Mouse (Mus musculus): ENCODE measurements at regions not wholly inside any gene's neighbourhood (a gene's known extent, or its start where the extent isn't known, plus 50 kb on each side); places are given as distances from the start of the nearest gene placed in this dataset.

DNA sequence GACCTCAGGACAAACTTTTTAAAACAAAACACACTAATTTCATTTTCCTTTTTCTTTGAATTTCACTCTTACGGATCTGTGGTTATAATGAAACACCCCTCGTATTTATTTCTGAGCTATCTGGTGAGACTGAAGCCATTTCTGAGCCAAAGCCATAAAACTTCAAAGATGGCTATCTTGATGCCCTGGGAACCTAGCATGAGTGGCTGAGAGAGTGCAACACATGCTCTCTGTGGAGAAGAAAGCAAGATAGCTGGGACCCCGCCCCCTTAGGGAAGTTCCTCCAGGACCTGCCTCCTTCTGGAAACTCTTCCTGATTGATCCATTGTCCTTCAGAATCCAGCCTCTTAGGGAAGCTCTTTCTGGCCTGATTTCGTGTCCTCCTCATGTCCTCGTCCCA is 57.6 kb upstream of the Myb start:
- no peak for DNase-seq

DNA sequence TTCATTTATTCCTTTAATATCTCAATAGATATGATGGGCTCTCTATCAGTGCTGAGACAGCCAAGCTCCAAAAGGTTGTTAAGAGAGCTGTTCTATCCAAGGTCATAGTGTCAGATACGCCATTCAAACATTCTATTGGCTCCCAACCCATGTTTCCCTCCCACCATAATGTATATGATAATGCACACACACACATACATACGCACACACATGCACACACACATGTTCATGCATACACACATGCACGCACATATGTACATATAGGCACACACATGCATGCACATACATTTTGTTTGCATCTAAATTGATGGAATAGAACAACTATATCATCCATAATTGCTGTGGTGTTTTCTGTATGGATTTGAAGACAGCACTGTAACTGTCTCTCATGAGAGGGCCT is 60.0 kb upstream of the Myb start:
- no peak for DNase-seq

GRCm38 (mm10) chr10:21221290-21221926 is 60.6 kb upstream of the Myb start:
- no peak for DNase-seq

- no peak for DNase-seq
Measured at GRCm38 (mm10) chr10:21222104-21223034, 61.6 kb upstream of the Myb start.

DNA sequence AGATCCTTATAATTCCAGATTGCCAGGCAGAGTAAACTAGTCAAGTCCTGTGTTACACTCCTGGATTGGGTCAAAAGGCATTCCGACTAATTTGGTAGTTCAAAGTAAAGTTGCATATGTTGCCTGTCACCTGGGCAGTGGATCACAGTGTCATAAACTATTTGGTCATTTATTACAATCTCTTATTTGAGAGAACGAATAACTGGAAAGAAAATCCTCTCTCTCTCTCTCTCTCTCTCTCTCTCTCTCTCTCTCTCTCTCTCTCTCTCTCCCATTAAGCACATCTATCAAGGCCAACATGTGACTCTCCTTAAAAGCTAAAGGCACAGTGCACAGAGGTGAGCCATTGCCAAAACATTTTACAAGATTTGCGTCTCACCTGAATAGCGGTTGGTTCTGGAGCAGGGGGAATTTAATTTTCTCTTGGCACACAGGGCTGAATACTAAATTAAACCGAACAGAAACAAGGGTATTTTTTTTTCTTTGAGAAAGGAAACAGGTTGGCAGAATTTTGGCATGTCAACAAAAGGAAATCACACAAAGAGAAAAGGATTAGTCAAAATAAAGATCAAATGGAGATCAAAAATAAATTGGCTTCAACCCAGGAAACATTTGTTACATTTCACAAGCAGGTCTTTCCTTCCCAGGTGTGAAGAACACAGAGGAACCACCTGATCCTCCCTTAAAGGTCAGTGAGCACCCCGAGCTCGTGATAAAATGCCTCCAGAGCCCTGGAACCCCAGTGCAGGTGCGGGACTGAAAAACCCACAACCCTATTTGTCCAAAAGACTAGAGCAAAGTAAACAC is 62.5 kb upstream of the Myb start:
- DNase-seq: no peak

DNA sequence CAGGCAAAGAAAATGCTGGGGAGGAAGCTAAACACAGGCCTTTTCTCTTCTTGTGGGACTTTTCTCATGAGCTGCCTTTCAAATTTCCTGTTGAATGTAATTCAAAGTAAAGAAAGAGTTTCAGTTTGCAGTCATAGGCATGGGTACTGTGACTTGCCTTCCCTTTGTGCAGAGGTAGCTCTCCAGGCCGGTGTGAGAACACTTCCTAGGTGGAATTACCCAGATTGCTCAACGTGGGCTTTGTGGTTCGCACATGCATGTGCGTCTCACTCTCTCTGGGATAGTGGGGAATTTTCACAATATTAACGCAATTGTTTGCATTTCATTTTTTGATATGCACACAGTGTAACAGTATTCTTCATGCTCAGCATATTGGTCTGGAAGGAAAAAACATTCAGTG is 63.4 kb upstream of the Myb start:
- DNase-seq: no peak

GRCm38 (mm10) chr10:21226210-21226609 is 65.4 kb upstream of the Myb start:
- no peak for DNase-seq

DNA sequence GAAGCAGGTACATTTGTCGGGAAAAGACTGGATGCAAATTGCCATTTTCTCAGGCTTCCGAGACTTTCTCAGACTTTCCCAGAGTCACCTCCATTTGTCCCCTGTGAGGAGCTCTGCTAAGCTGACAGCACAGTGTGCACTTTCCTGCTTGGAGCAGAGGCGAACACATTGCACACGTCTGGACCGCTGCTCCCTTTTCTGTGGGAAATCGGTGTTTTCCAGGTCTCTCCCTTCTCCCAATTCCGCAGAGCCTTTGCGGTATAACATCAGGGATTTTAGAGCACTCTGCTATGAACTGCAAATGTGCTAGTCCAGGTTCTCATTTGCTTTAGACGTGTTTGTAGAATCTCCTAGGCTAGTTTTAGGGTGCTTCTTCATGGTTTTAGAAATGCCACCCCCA is 67.0 kb upstream of the Myb start:
- DNase-seq: no peak

- DNase-seq: peak; percentile 79
Measured at GRCm38 (mm10) chr10:21228557-21228956, 67.2 kb upstream of the Hbs1l start.

- no peak for DNase-seq
Measured at GRCm38 (mm10) chr10:21235172-21235571, 60.6 kb upstream of the Hbs1l start.

GRCm38 (mm10) chr10:21237000-21237399 is 58.8 kb upstream of the Hbs1l start:
- DNase-seq: no peak

- no peak for DNase-seq
Measured at GRCm38 (mm10) chr10:21239451-21239850, 56.3 kb upstream of the Hbs1l start.

- DNase-seq: peak; percentile 53
Measured at GRCm38 (mm10) chr10:21241557-21242222, 54.1 kb upstream of the Hbs1l start.

DNA sequence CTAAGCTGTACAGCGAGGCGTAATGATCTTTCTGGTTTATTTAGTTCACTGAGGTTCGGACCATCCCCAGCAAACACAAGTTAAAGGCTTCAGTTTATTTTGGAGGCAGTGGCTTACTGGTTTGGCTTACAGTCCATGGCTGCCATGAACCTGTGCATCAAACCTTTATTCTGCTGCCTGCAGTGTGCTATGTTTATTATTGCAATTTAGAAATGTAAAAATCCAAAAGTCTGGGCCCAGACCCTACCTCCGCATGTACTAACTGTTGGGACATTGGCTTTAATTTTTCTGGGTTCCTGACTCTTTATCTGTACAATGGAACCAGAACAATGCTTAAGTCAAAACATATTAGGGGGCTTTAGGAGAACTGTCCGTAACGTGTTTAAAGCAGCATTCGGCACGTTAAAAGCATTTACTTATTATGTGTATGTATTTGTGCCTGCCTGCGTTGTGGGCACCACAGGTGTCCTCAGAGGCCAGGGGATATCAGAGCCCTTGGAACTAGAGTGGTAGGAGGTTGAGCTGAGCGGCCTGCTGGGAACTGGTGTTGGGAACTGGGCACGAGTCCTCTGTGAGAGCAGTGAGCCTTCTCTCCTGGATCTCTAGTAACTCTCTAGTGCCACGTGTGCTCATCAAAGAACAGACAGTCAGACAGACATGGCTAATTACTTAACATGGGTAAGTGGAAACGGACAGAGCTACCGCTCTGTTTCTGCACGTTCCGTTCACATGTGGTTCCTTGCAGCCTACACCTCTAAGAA is 53.1 kb upstream of the Hbs1l start:
- DNase-seq: no peak

GRCm38 (mm10) chr10:21244849-21245453 is 50.8 kb upstream of the Hbs1l start:
- no peak for DNase-seq

GRCm38 (mm10) chr10:21245558-21245957 is 50.2 kb upstream of the Hbs1l start:
- no peak for DNase-seq
